Comparison of ENCODE assay signal across 8 mouse cellular contexts in the genomic region with DNA sequence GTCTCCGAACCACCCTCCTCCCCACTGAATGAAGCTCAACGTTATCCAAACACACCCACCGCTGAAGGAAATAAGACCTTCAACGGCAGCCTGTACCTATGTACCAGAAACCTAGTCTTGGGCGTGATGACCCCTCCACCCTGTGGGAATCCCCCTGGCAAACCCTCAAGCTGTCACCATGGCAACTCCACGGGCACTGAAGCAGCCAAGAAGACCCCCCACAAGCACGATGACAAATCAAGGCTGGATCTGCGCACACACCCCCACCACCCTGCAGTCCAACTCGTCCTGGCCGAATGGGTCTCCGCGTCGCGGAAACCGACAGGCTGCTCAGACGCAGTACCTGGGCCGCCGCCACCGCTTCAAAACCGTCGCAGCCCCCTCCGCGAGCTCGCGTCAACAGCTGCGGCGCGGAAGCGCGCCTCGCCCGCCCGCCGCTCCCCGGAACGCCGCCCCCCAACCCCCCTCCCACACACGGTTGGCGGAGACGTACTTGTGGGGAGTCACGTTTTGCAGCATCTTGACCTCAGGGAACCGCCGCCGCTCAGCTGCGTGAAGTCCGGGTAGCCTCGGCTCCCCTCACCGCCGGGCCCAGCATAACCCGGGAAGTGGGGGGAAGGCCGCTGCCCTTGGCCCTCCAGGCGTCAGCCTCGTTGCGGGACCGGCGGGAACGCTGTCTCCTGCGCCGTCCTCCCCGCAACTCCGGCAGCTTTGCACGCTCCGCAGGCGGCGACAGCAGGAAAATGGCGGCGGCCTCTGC. TPM values are rescaled to one million over a fixed set of nuclear protein-coding genes. Genes with fewer than 3 reads are reported as not detected.
A peak's percentile ranks its signal among the peaks of the same experiment; 100 is the strongest.
DNase-seq lines count a peak whose midpoint lies in the region; ATAC-seq and TF ChIP-seq lines count a peak whose summit lies in the region.

No protein-coding gene starts in this region.

- peak overlapping the region; percentile 85 for H3K9ac ChIP-seq in embryonic facial prominence, embryonic 14.5 days (ENCODE audit: low read depth, low read length)
- peak overlapping the region; percentile 97 for H3K9ac ChIP-seq in limb, embryonic 14.5 days (ENCODE audit: low read depth, low read length, severe bottlenecking)

- TF ChIP-seq POLR2A in limb, embryonic 14.5 days (IDR thresholded peaks at IDR 0.05; ENCODE audit: borderline replicate concordance, extremely low read depth, insufficient read depth, insufficient read length) = no peak

- H3K4me1 ChIP-seq in embryonic facial prominence, embryonic 14.5 days (ENCODE audit: control insufficient read depth, insufficient read depth, low read length) = peaks cover 7% of the 10 kb centered on the region; the same call in 1 of the 2 replicates
- H3K4me1 ChIP-seq in limb, embryonic 14.5 days (ENCODE audit: control insufficient read depth, insufficient read depth, low read length) = peaks cover 19% of the 10 kb centered on the region

- H3K27ac ChIP-seq in embryonic facial prominence, embryonic 14.5 days (replicated peaks; ENCODE audit: low read depth, low read length) = peak overlapping the region; percentile 83
- H3K27ac ChIP-seq in limb, embryonic 14.5 days (replicated peaks; ENCODE audit: low read depth, low read length) = peak overlapping the region; percentile 78

- ATAC-seq in embryonic facial prominence, embryonic 14.5 days (ENCODE audit: low read depth) = no peak
- ATAC-seq in limb, embryonic 14.5 days (ENCODE audit: low FRiP score, low read depth) = no peak

- no peaks in the 10 kb centered on the region for H3K9me3 ChIP-seq in embryonic facial prominence, embryonic 14.5 days (ENCODE audit: control insufficient read depth, low read length)
- no peaks in the 10 kb centered on the region for H3K9me3 ChIP-seq in limb, embryonic 14.5 days (ENCODE audit: control insufficient read depth, low read length)

- peak; percentile 55 to 65 for DNase-seq in frontal cortex, postnatal 10 days (ENCODE audit: low spot score in 2 of 2)
- no peak for DNase-seq in frontal cortex, postnatal 14 days (ENCODE audit: low spot score in 2 of 2)
- peak; percentile 50 for DNase-seq in adrenal gland, adult 8-10 months
- peak; percentile 32 for DNase-seq in embryonic facial prominence, embryonic 14.5 days (ENCODE audit: low spot score)
- DNase-seq in heart, postnatal 4 days = peak; percentile 55
- DNase-seq in limb, embryonic 14.5 days (ENCODE audit: low spot score) = no peak
- peak; percentile 67 for DNase-seq in naive thymus-derived CD4-positive, alpha-beta T cell, adult 2 months (ENCODE audit: low read depth)
- DNase-seq in thymus, postnatal 10 days (ENCODE audit: low spot score in 2 of 2) = peak; percentile 67 to 69

- H3K4me2 ChIP-seq in embryonic facial prominence, embryonic 14.5 days (ENCODE audit: low read depth, low read length) = peak overlapping the region; percentile 81
- peak overlapping the region; percentile 97 for H3K4me2 ChIP-seq in limb, embryonic 14.5 days (replicated peaks; ENCODE audit: low read depth, low read length, severe bottlenecking)

- H3K27me3 ChIP-seq in embryonic facial prominence, embryonic 14.5 days (replicated peaks; ENCODE audit: control insufficient read depth, insufficient read depth, low read length) = no peaks in the 10 kb centered on the region
- no peaks in the 10 kb centered on the region for H3K27me3 ChIP-seq in limb, embryonic 14.5 days (ENCODE audit: control insufficient read depth, insufficient read depth, low read length)

- under 1% methylated on average over 24 of the region's 67 CpGs for WGBS in embryonic facial prominence, embryonic 14.5 days
- under 1% methylated on average over 56 of the region's 67 CpGs for WGBS in limb, embryonic 14.5 days

- peak overlapping the region; percentile 92 for H3K4me3 ChIP-seq in embryonic facial prominence, embryonic 14.5 days (ENCODE audit: low read depth, low read length)
- peak overlapping the region; percentile 100 for H3K4me3 ChIP-seq in limb, embryonic 14.5 days (replicated peaks; ENCODE audit: low read length)

- H3K36me3 ChIP-seq in embryonic facial prominence, embryonic 14.5 days (ENCODE audit: control insufficient read depth, insufficient read depth, low read length) = peaks cover 59% of the 10 kb centered on the region
- peaks cover 57% of the 10 kb centered on the region for H3K36me3 ChIP-seq in limb, embryonic 14.5 days (ENCODE audit: control insufficient read depth, insufficient read depth, low read length)

RNA-seq across cellular contexts. Expression of gene H2-DMa, which starts 1.0 kb away (rescaled TPM):
- 10 to 100 TPM; 12.2 to 24.6 (median 21.1) TPM for total RNA-seq in adrenal gland, adult 8-10 months (2022)
- polyA plus RNA-seq in embryonic facial prominence, embryonic 14.5 days (2014; fragmentation: Nextera tagmentation; extraction: Ambion mirVana) = 13.6 and 14.9 TPM in 2 replicates
- 1 to 10 TPM; 5.6 to 6.0 TPM for total RNA-seq in heart, postnatal 4 days (2021)
- polyA plus RNA-seq in limb, embryonic 14.5 days (2012; rRNA removed) = 13.1 and 20.2 TPM in 2 replicates
- polyA plus RNA-seq in limb, embryonic 14.5 days (2014; fragmentation: Nextera tagmentation; extraction: Ambion mirVana) = 16.8 and 19.0 TPM in 2 replicates

RNA-seq across cellular contexts. Expression of gene Brd2, which starts 4.1 kb away (rescaled TPM):
- 100 to 1,000 TPM; 185 to 240 (median 215) TPM for total RNA-seq in adrenal gland, adult 8-10 months (2022)
- 103 and 105 TPM in 2 replicates for polyA plus RNA-seq in embryonic facial prominence, embryonic 14.5 days (2014; fragmentation: Nextera tagmentation; extraction: Ambion mirVana)
- total RNA-seq in heart, postnatal 4 days (2021) = 100 to 1,000 TPM; 125 to 128 TPM
- 197 and 217 TPM in 2 replicates for polyA plus RNA-seq in limb, embryonic 14.5 days (2012; rRNA removed)
- polyA plus RNA-seq in limb, embryonic 14.5 days (2014; fragmentation: Nextera tagmentation; extraction: Ambion mirVana) = 121 and 141 TPM in 2 replicates

RNA-seq across cellular contexts. Expression of gene H2-DMb2, which starts 24.8 kb away (rescaled TPM):
- 1 to 10 TPM; 2.0 to 4.5 (median 4.0) TPM for total RNA-seq in adrenal gland, adult 8-10 months (2022)
- polyA plus RNA-seq in embryonic facial prominence, embryonic 14.5 days (2014; fragmentation: Nextera tagmentation; extraction: Ambion mirVana) = 0.22 and 0.39 TPM in 2 replicates
- total RNA-seq in heart, postnatal 4 days (2021) = under 1 TPM; 0.55 to 0.72 TPM
- 0.31 and 0.54 TPM in 2 replicates for polyA plus RNA-seq in limb, embryonic 14.5 days (2012; rRNA removed)
- polyA plus RNA-seq in limb, embryonic 14.5 days (2014; fragmentation: Nextera tagmentation; extraction: Ambion mirVana) = 0.23 and 0.36 TPM in 2 replicates

RNA-seq across cellular contexts. Expression of gene H2-Oa, which starts 26.2 kb away (rescaled TPM):
- 1 to 10 TPM in 1 of 4 experiments, under 1 TPM in 3; 0.24 to 1.1 (median 0.64) TPM for total RNA-seq in adrenal gland, adult 8-10 months (2022)
- polyA plus RNA-seq in embryonic facial prominence, embryonic 14.5 days (2014; fragmentation: Nextera tagmentation; extraction: Ambion mirVana) = 0.36 and 0.76 TPM in 2 replicates
- total RNA-seq in heart, postnatal 4 days (2021) = not detected
- 1.0 and 1.7 TPM in 2 replicates for polyA plus RNA-seq in limb, embryonic 14.5 days (2012; rRNA removed)
- 0.70 and 0.85 TPM in 2 replicates for polyA plus RNA-seq in limb, embryonic 14.5 days (2014; fragmentation: Nextera tagmentation; extraction: Ambion mirVana)

RNA-seq across cellular contexts. Expression of gene H2-DMb1, which starts 34.6 kb away (rescaled TPM):
- 10 to 100 TPM in 2 of 4 experiments, 1 to 10 TPM in 2; 5.2 to 11.5 (median 10.5) TPM for total RNA-seq in adrenal gland, adult 8-10 months (2022)
- 2.8 and 4.3 TPM in 2 replicates for polyA plus RNA-seq in embryonic facial prominence, embryonic 14.5 days (2014; fragmentation: Nextera tagmentation; extraction: Ambion mirVana)
- total RNA-seq in heart, postnatal 4 days (2021) = under 1 TPM; 0.26 to 0.68 TPM
- polyA plus RNA-seq in limb, embryonic 14.5 days (2012; rRNA removed) = 4.2 and 6.9 TPM in 2 replicates
- 2.4 and 2.7 TPM in 2 replicates for polyA plus RNA-seq in limb, embryonic 14.5 days (2014; fragmentation: Nextera tagmentation; extraction: Ambion mirVana)

Comparison
In these comparisons a context has a peak if more than half of its experiments do, and no peak if none do; other contexts are left out.
1. DNase-seq: peak in frontal cortex, postnatal 10 days (2 of 2), adrenal gland, adult 8-10 months (single experiment), embryonic facial prominence, embryonic 14.5 days (single experiment), heart, postnatal 4 days (single experiment), naive thymus-derived CD4-positive, alpha-beta T cell, adult 2 months (single experiment) and thymus, postnatal 10 days (2 of 2); none in frontal cortex, postnatal 14 days (0 of 2) and limb, embryonic 14.5 days (single experiment).